Mouse (Mus musculus) kidney, postnatal 0 days (tissue): ENCODE results near the gene Jdp2. TPM values are rescaled to one million over a fixed set of nuclear protein-coding genes. Genes with fewer than 3 reads are reported as not detected.

Experiments used
- ATAC-seq: fragments of 200-750 bp; cut with Nextera tagmentation; replicated peaks from 2 replicates; pipeline ENCODE4 v1.8.0; 2017; ENCODE audit warnings: low read depth, moderate number of reproducible peaks, moderate TSS enrichment, moderate library complexity; ENCODE audit not compliant: low FRiP score
- DNase-seq: peaks from one replicate; pipeline ENCODE4 v3.0.0-alpha.2; 2016; ENCODE audit warnings: low spot score
- H3K27ac ChIP-seq: fragments of 300-500 bp; sonication (generic); 2 replicates; pipeline ENCODE4 v1.5.1; 2014; ENCODE audit warnings: mild to moderate bottlenecking
- H3K27me3 ChIP-seq: fragments of 300-500 bp; sonication (generic); 2 replicates; pipeline ENCODE4 v1.6.1; 2014; ENCODE audit warnings: low read length, mixed read lengths; ENCODE audit not compliant: insufficient read depth
- H3K36me3 ChIP-seq: fragments of 300-500 bp; sonication (generic); 2 replicates; pipeline ENCODE4 v1.6.1; 2014; ENCODE audit warnings: low read length, mixed read lengths; ENCODE audit not compliant: insufficient read depth
- H3K4me1 ChIP-seq: fragments of 300-500 bp; sonication (generic); replicated peaks from 2 replicates; pipeline ENCODE4 v1.6.1; 2014; ENCODE audit warnings: antibody characterized with exemption, low read length, mixed read lengths; ENCODE audit not compliant: insufficient read depth
- H3K4me2 ChIP-seq: fragments of 300-500 bp; sonication (generic); 2 replicates; pipeline ENCODE4 v1.6.1; 2014; ENCODE audit warnings: mild to moderate bottlenecking, low read length, moderate library complexity, mixed read lengths
- H3K4me3 ChIP-seq: fragments of 300-500 bp; sonication (generic); replicated peaks from 2 replicates; pipeline ENCODE4 v1.5.1; 2014; ENCODE audit warnings: low read depth, low read length
- H3K9ac ChIP-seq: fragments of 300-500 bp; sonication (generic); 2 replicates; pipeline ENCODE4 v1.6.1; 2014; ENCODE audit warnings: low read depth, low read length
- H3K9me3 ChIP-seq: fragments of 300-500 bp; sonication (generic); replicated peaks from 2 replicates; pipeline ENCODE4 v1.6.1; 2016; ENCODE audit warnings: low read length, inconsistent platforms, mixed read lengths
- CTCF ChIP-seq: IDR thresholded peaks from 2 replicates; pipeline ENCODE4 v1.5.1; 2016; ENCODE audit warnings: antibody characterized with exemption, low read depth, mild to moderate bottlenecking, moderate library complexity
- WGBS: fragments of 180-500 bp; shearing (Covaris S2); extraction: QIAGEN DNeasy Blood & Tissue Kit; methylation state at CpG from one replicate; pipeline ENCODE4 v1.1.7; 2014; 5-methylcytosine and 5-hydroxymethylcytosine counted together
- polyA plus RNA-seq: library from polyadenylated mRNA; unstranded; fragments of >200 nt; fragmentation: Nextera tagmentation; extraction: Ambion mirVana; gene quantifications from 2 replicates; pipeline ENCODE4 v1.2.1, GENCODE M21; 2015

Gene Jdp2
- polyA plus RNA-seq, 1 experiment from 2014 or later, result 0.70 TPM

DNA sequence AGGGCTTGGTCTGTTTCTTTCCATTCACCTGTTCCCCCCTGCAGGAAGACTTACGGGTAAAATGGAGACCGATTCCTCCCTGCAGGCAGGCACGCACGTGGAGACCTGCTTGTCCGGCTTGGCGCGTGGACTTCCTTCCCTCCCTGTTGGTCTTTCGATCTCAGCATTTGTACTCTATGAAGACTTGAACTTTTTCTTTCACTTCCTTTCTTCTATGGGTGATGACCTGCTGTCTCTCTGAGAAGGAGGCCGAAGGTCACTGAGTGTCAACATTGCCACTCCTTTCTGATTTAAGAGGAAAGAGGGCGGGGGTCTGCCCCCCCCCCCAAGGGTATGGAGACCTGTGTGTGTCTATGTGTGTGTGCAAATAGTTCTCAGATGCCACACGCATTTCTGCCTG, 774 bp upstream of the Jdp2 start:
- Histone ChIP-seq H3K9me3 (no peaks in the 10 kb centered on the region), H3K4me1 (no peaks in the 10 kb centered on the region; the same call in 1 of the 2 replicates), H3K9ac (peak overlapping the region; percentile 79; the same call in 1 of the 2 replicates), H3K27ac (0 out of 2 replicates have a peak overlapping the region, but pooled peaks have one; percentile 88), H3K27me3 (no peaks in the 10 kb centered on the region), H3K4me3 (peak overlapping the region; percentile 62; the same call in 1 of the 2 replicates), H3K4me2 (peak overlapping the region; percentile 83), H3K36me3 (no peaks in the 10 kb centered on the region)
- 49% methylated on average over 11 of the region's 11 CpGs for WGBS
- no peak for ATAC-seq
- DNase-seq, result no peak
- TF ChIP-seq CTCF, result no peak

DNA sequence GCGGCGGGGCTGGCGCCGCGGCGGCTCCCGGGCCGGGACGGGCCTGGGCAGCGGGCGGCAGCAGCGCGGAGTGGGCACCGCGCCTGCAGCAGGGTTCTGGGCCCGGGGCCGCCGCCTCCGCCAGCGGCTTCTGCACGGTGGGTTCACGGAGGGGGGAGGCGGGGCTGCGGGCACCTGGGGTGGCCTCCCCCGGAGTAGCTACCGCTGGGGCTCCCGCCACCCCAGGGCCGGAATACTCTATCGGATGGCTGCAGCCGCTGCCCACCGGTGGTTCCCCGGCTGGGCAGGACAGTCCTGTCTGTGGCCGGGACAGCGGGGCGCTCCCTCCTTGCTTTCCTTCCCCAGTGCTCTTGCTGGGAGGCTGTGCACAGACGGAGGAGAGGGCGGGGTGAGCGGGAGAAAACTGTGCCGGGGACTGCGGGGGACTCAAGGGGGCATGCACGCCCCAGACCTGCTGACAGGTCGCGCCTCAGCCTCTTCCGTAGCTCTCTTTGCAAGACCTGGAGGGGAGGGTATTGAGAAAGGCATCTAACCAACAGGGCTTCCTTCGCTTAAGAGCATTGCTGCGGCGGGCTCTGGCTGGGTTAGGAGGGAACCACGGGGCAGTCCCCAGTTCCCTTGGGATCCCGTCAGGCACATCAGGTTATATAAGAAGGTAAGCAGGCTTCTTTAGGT, 788 bp downstream of the Jdp2 start:
- peak overlapping the region; percentile 62 for H3K4me3 ChIP-seq
- H3K4me1 ChIP-seq, result peaks cover 2% of the 10 kb centered on the region; the same call in 1 of the 2 replicates
- peak overlapping the region; percentile 83 for H3K4me2 ChIP-seq
- H3K27me3 ChIP-seq, result no peaks in the 10 kb centered on the region
- TF ChIP-seq CTCF, result no peak
- peak; percentile 61; the same call in 1 of the 2 replicates for ATAC-seq
- no peaks in the 10 kb centered on the region for H3K36me3 ChIP-seq
- DNase-seq, result peak; percentile 60
- H3K9me3 ChIP-seq, result no peaks in the 10 kb centered on the region
- H3K9ac ChIP-seq, result peak overlapping the region; percentile 79
- peak overlapping the region; percentile 88 for H3K27ac ChIP-seq
- WGBS, result 1% methylated on average over 44 of the region's 49 CpGs

DNA sequence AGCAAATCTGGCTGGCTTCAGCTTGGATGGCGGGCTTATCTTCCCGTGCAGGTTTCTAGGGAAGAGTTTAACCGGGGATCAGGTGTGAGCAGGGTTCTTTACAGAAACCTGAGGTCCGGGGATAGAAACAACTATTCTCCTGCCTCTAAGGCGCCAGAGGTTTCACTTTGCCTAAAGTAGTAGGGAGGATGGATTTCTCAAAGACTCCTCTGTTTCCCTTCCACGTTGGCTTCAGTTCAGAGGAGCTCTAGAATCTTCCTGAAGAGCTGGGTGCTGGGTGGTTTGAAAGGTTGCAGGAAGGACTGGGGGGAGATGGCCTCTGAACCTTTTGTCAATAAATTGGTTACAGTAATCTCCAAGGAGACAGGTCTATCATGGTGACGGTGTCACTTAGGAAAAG, 1.8 kb downstream of the Jdp2 start:
- 58% methylated on average over 7 of the region's 7 CpGs for WGBS
- Histone ChIP-seq H3K4me1 (peaks cover 2% of the 10 kb centered on the region; the same call in 1 of the 2 replicates), H3K4me2 (peak overlapping the region; percentile 83), H3K36me3 (no peaks in the 10 kb centered on the region), H3K27ac (no peak overlapping the region), H3K27me3 (no peaks in the 10 kb centered on the region), H3K9me3 (no peaks in the 10 kb centered on the region), H3K9ac (no peak overlapping the region), H3K4me3 (peak overlapping the region; percentile 62; the same call in 1 of the 2 replicates)
- ATAC-seq (no peak), DNase-seq (no peak)
- TF ChIP-seq CTCF, result no peak

DNA sequence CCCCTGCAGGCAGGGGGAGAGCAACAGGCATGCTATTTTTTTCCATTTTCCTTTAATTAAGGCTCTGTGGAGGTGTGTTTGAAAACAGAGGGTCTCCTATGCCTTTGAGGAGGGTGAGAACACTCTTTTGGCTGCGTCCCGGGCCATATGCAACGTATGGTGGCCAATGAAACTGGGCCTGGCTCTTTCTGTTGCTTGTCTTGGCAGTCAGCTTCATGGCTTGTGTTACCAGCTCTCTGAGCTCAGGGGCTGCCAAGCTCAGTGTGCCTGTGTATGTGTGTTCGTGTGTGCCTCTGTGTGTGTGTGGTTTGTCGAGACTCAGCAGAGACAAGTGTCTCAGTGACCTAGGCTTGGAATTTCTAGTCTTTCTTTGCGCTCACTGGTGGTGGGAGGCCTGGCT, 2.7 kb downstream of the Jdp2 start:
- no peak for ATAC-seq
- Histone ChIP-seq H3K9me3 (no peaks in the 10 kb centered on the region), H3K9ac (no peak overlapping the region), H3K4me3 (no peak overlapping the region), H3K36me3 (no peaks in the 10 kb centered on the region), H3K27ac (no peak overlapping the region), H3K4me2 (no peak overlapping the region), H3K4me1 (peaks cover 2% of the 10 kb centered on the region; the same call in 1 of the 2 replicates), H3K27me3 (no peaks in the 10 kb centered on the region)
- WGBS, result 90% methylated on average over 6 of the region's 6 CpGs
- TF ChIP-seq CTCF, result no peak
- no peak for DNase-seq

DNA sequence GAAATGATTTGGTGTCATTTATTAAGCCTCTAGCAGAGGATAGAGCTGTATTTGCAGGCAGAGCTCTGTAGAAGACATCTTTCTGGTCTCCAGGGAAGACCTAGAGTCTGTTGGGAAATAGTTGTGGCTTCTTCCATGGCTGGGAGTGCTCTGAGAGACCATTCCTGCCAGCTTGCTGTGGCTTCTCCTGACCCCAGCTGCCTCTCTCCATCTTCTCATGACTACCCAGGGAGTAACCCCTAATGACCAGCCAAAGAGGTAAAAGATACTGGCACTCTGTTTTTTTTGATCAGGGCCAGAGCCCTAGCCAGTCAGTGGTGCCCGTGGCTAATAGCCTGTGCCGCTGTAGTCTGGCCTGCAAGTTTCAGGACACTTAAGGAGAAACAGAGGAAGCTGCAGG, 3.3 kb downstream of the Jdp2 start:
- no peaks in the 10 kb centered on the region for H3K9me3 ChIP-seq
- ATAC-seq (no peak), DNase-seq (no peak)
- no peak overlapping the region for H3K9ac ChIP-seq
- H3K36me3 ChIP-seq, result no peaks in the 10 kb centered on the region
- TF ChIP-seq CTCF, result no peak
- peaks cover 2% of the 10 kb centered on the region; the same call in 1 of the 2 replicates for H3K4me1 ChIP-seq
- H3K27ac ChIP-seq, result no peak overlapping the region
- H3K27me3 ChIP-seq, result no peaks in the 10 kb centered on the region
- 41% methylated on average over 2 of the region's 2 CpGs for WGBS
- no peak overlapping the region for H3K4me2 ChIP-seq
- no peak overlapping the region for H3K4me3 ChIP-seq

DNA sequence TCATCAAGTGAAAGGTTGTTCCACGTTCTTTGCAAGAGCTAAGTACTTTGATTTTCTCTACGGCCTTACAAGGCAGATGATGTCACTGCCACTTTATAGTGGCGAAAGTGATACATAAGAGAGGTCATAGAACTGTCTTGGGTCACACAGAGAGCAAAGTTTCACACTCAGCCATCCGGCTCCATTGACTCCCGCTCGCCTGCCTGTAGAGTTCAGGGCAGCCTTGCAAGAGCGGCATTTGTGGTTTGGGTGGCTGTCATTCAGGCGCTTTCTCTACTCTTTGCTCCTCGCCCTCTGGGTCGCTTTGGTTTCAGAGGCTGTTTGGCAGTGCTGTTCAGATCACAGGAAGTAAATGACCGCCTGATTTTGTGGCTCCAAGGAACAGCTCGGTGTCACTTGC, 4.0 kb downstream of the Jdp2 start:
- H3K4me1 ChIP-seq, result peaks cover 2% of the 10 kb centered on the region; the same call in 1 of the 2 replicates
- no peaks in the 10 kb centered on the region for H3K27me3 ChIP-seq
- WGBS, result 42% methylated on average over 12 of the region's 12 CpGs
- H3K9ac ChIP-seq, result no peak overlapping the region
- H3K36me3 ChIP-seq, result no peaks in the 10 kb centered on the region
- no peaks in the 10 kb centered on the region for H3K9me3 ChIP-seq
- ATAC-seq (no peak), DNase-seq (no peak)
- H3K27ac ChIP-seq, result no peak overlapping the region
- 0 out of 2 replicates have a peak overlapping the region, but pooled peaks have one; percentile 6 for H3K4me2 ChIP-seq
- no peak overlapping the region for H3K4me3 ChIP-seq
- no peak for TF ChIP-seq CTCF
